ENCODE assay signal across 11 mouse cellular contexts in genomic region chr2:131125964-131126815, GRCm38 (mm10). TPM values are rescaled to one million over a fixed set of nuclear protein-coding genes. Genes with fewer than 3 reads are reported as not detected.
DNase-seq lines count a peak whose midpoint lies in the region; ATAC-seq and TF ChIP-seq lines count a peak whose summit lies in the region.
"Had no signal": no experiment of that assay in that cellular context is flagged by ENCODE, and none has a peak within 500 bp of the region (broad histone marks: within the 10 kb centered on the region; RNA-seq: fewer than 3 reads in every experiment).

No protein-coding gene starts in this region.

- H3K9me3 ChIP-seq in forebrain, embryonic 10.5 days = no peaks in the 10 kb centered on the region
- no peaks in the 10 kb centered on the region for H3K9me3 ChIP-seq in forebrain, postnatal 0 days (ENCODE audit: low read length)
- H3K9me3 ChIP-seq in hindbrain, embryonic 12.5 days (replicated peaks) = no peaks in the 10 kb centered on the region
- no peaks in the 10 kb centered on the region for H3K9me3 ChIP-seq in midbrain, embryonic 15.5 days

- peaks cover 37% of the 10 kb centered on the region for H3K4me1 ChIP-seq in forebrain, embryonic 10.5 days
- no peaks in the 10 kb centered on the region for H3K4me1 ChIP-seq in forebrain, postnatal 0 days (ENCODE audit: insufficient read depth)
- H3K4me1 ChIP-seq in hindbrain, embryonic 12.5 days = peaks cover 20% of the 10 kb centered on the region
- H3K4me1 ChIP-seq in midbrain, embryonic 15.5 days = peaks cover 9% of the 10 kb centered on the region

- DNase-seq in forebrain, embryonic 10.5 days (ENCODE audit: extremely low spot score, low spot score) = no peak
- DNase-seq in forebrain, postnatal 0 days = no peak
- no peak for DNase-seq in left cerebral cortex, adult 2 months (ENCODE audit: extremely low spot score in 1 of 2, low spot score in 2 of 2)
- no peak for DNase-seq in left cerebral cortex, postnatal 4 days
- no peak for DNase-seq in right cerebral cortex, postnatal 36 days (ENCODE audit: low spot score in 2 of 2)
- no peak for DNase-seq in cerebellum, postnatal 36 days
- DNase-seq: right cerebral cortex, adult 18-20 months had no signal

- H3K27me3 ChIP-seq in forebrain, embryonic 10.5 days (ENCODE audit: poor library complexity, severe bottlenecking) = peaks cover 28% of the 10 kb centered on the region
- H3K27me3 ChIP-seq in forebrain, postnatal 0 days (ENCODE audit: insufficient read depth, low read length) = no peaks in the 10 kb centered on the region
- H3K27me3 ChIP-seq in hindbrain, embryonic 12.5 days = 0 out of 2 replicates have a peak, but pooled peaks cover 3% of the 10 kb centered on the region
- no peaks in the 10 kb centered on the region for H3K27me3 ChIP-seq in midbrain, embryonic 15.5 days (replicated peaks)

- no peak overlapping the region for H3K9ac ChIP-seq in forebrain, postnatal 0 days
- no peak overlapping the region for H3K9ac ChIP-seq in hindbrain, embryonic 12.5 days
- H3K9ac ChIP-seq in midbrain, embryonic 15.5 days = no peak overlapping the region

- intact Hi-C loops in left cerebral cortex, adult 2 months (cut with DNase I) = no loop called here
- intact Hi-C loops in left cerebral cortex, postnatal 4 days (cut with DNase I) = no loop called here

- H3K36me3 ChIP-seq in forebrain, embryonic 10.5 days (replicated peaks) = no peaks in the 10 kb centered on the region
- no peaks in the 10 kb centered on the region for H3K36me3 ChIP-seq in forebrain, postnatal 0 days (ENCODE audit: insufficient read depth)
- no peaks in the 10 kb centered on the region for H3K36me3 ChIP-seq in hindbrain, embryonic 12.5 days
- H3K36me3 ChIP-seq in midbrain, embryonic 15.5 days (replicated peaks) = no peaks in the 10 kb centered on the region

- no peak for TF ChIP-seq CTCF in forebrain, postnatal 0 days (IDR thresholded peaks at IDR 0.05; ENCODE audit: low read depth)
- TF ChIP-seq CTCF in left cerebral cortex, adult 2 months (IDR thresholded peaks at IDR 0.05) = no peak

- no peak for ATAC-seq in forebrain, postnatal 0 days
- ATAC-seq in hindbrain, embryonic 12.5 days (ENCODE audit: low FRiP score) = peak; percentile 32
- 0 out of 2 replicates have a peak, but pooled peaks have one; percentile 42 for ATAC-seq in midbrain, embryonic 15.5 days (replicated peaks)

- peak overlapping the region; percentile 65 for H3K4me3 ChIP-seq in forebrain, embryonic 10.5 days
- H3K4me3 ChIP-seq in forebrain, postnatal 0 days (ENCODE audit: low read depth, low read length) = no peak overlapping the region
- H3K4me3 ChIP-seq in left cerebral cortex, adult 2 months = no peak overlapping the region
- H3K4me3 ChIP-seq in hindbrain, embryonic 12.5 days = no peak overlapping the region
- no peak overlapping the region for H3K4me3 ChIP-seq in midbrain, embryonic 15.5 days

- WGBS in forebrain, embryonic 10.5 days = 39% methylated on average over 9 of the region's 9 CpGs
- WGBS in forebrain, postnatal 0 days = 52% methylated on average over 9 of the region's 9 CpGs
- WGBS in hindbrain, embryonic 12.5 days = 34% methylated on average over 9 of the region's 9 CpGs
- 49% methylated on average over 9 of the region's 9 CpGs for WGBS in midbrain, embryonic 15.5 days

- H3K4me2 ChIP-seq in forebrain, postnatal 0 days (ENCODE audit: low read depth) = no peak overlapping the region
- H3K4me2 ChIP-seq in hindbrain, embryonic 12.5 days (replicated peaks) = no peak overlapping the region
- H3K4me2 ChIP-seq in midbrain, embryonic 15.5 days = no peak overlapping the region

- H3K27ac ChIP-seq in forebrain, embryonic 10.5 days = peak overlapping the region; percentile 91
- H3K27ac ChIP-seq in forebrain, postnatal 0 days (ENCODE audit: low read depth, low read length) = no peak overlapping the region
- H3K27ac ChIP-seq in left cerebral cortex, adult 2 months = peak overlapping the region; percentile 61; the same call in 1 of the 2 replicates
- 0 out of 2 replicates have a peak overlapping the region, but pooled peaks have one; percentile 2 for H3K27ac ChIP-seq in hindbrain, embryonic 12.5 days
- H3K27ac ChIP-seq in midbrain, embryonic 15.5 days = no peak overlapping the region

RNA-seq across cellular contexts. Expression of gene Hspa12b, which starts 0.9 kb away (rescaled TPM):
- polyA plus RNA-seq in forebrain, embryonic 10.5 days (2016; fragmentation: Nextera tagmentation; extraction: Ambion mirVana) = 8.4 and 8.7 TPM in 2 replicates
- total RNA-seq in forebrain, postnatal 0 days (2014; rRNA removed) = 5.3 and 6.3 TPM in 2 replicates
- 2.2 and 2.4 TPM in 2 replicates for polyA plus RNA-seq in forebrain, postnatal 0 days (2015; fragmentation: Nextera tagmentation; extraction: Ambion mirVana)
- 10 to 100 TPM; 10.1 to 12.8 TPM for total RNA-seq in left cerebral cortex, adult 2 months (2021)
- total RNA-seq in left cerebral cortex, postnatal 4 days (2021) = 1 to 10 TPM; 9.0 to 9.7 TPM
- polyA plus RNA-seq in hindbrain, embryonic 12.5 days (2016; fragmentation: Nextera tagmentation; extraction: Ambion mirVana) = 8.6 and 8.9 TPM in 2 replicates
- polyA plus RNA-seq in midbrain, embryonic 15.5 days (2015; fragmentation: Nextera tagmentation; extraction: Ambion mirVana) = 4.4 and 4.6 TPM in 2 replicates

RNA-seq across cellular contexts. Expression of gene Gm11037, which starts 7.1 kb away (rescaled TPM):
- not detected in 2 replicates for polyA plus RNA-seq in forebrain, embryonic 10.5 days (2016; fragmentation: Nextera tagmentation; extraction: Ambion mirVana)
- total RNA-seq in forebrain, postnatal 0 days (2014; rRNA removed) = not detected in 2 replicates
- polyA plus RNA-seq in forebrain, postnatal 0 days (2015; fragmentation: Nextera tagmentation; extraction: Ambion mirVana) = not detected in 2 replicates
- not detected for total RNA-seq in left cerebral cortex, adult 2 months (2021)
- total RNA-seq in left cerebral cortex, postnatal 4 days (2021) = not detected
- polyA plus RNA-seq in hindbrain, embryonic 12.5 days (2016; fragmentation: Nextera tagmentation; extraction: Ambion mirVana) = not detected in 2 replicates
- not detected in 2 replicates for polyA plus RNA-seq in midbrain, embryonic 15.5 days (2015; fragmentation: Nextera tagmentation; extraction: Ambion mirVana)
- polyA plus RNA-seq: forebrain, embryonic 14.5 days; thymus, postnatal 0 days had no signal

RNA-seq across cellular contexts. Expression of gene 1700037H04Rik, which starts 33.7 kb away (rescaled TPM):
- 128 and 129 TPM in 2 replicates for polyA plus RNA-seq in forebrain, embryonic 10.5 days (2016; fragmentation: Nextera tagmentation; extraction: Ambion mirVana)
- total RNA-seq in forebrain, postnatal 0 days (2014; rRNA removed) = 47.2 and 95.0 TPM in 2 replicates
- 94.0 and 96.2 TPM in 2 replicates for polyA plus RNA-seq in forebrain, postnatal 0 days (2015; fragmentation: Nextera tagmentation; extraction: Ambion mirVana)
- 10 to 100 TPM; 63.7 to 76.7 TPM for total RNA-seq in left cerebral cortex, adult 2 months (2021)
- 10 to 100 TPM; 57.3 to 59.2 TPM for total RNA-seq in left cerebral cortex, postnatal 4 days (2021)
- polyA plus RNA-seq in hindbrain, embryonic 12.5 days (2016; fragmentation: Nextera tagmentation; extraction: Ambion mirVana) = 87.4 and 89.7 TPM in 2 replicates
- polyA plus RNA-seq in midbrain, embryonic 15.5 days (2015; fragmentation: Nextera tagmentation; extraction: Ambion mirVana) = 71.2 and 81.5 TPM in 2 replicates

RNA-seq across cellular contexts. Expression of gene Siglec1, which starts 39.6 kb away (rescaled TPM):
- 0.09 and 0.12 TPM in 2 replicates for polyA plus RNA-seq in forebrain, embryonic 10.5 days (2016; fragmentation: Nextera tagmentation; extraction: Ambion mirVana)
- total RNA-seq in forebrain, postnatal 0 days (2014; rRNA removed) = 0.62 and 1.7 TPM in 2 replicates
- polyA plus RNA-seq in forebrain, postnatal 0 days (2015; fragmentation: Nextera tagmentation; extraction: Ambion mirVana) = 0.18 and 0.19 TPM in 2 replicates
- under 1 TPM; 0.44 to 0.45 TPM for total RNA-seq in left cerebral cortex, adult 2 months (2021)
- total RNA-seq in left cerebral cortex, postnatal 4 days (2021) = under 1 TPM; 0.56 to 0.85 TPM
- 0.08 and 0.20 TPM in 2 replicates for polyA plus RNA-seq in hindbrain, embryonic 12.5 days (2016; fragmentation: Nextera tagmentation; extraction: Ambion mirVana)
- polyA plus RNA-seq in midbrain, embryonic 15.5 days (2015; fragmentation: Nextera tagmentation; extraction: Ambion mirVana) = 0.27 and 0.59 TPM in 2 replicates

RNA-seq across cellular contexts. Expression of gene Cenpb, which starts 53.7 kb away (rescaled TPM):
- 8.9 and 10.0 TPM in 2 replicates for polyA plus RNA-seq in forebrain, embryonic 10.5 days (2016; fragmentation: Nextera tagmentation; extraction: Ambion mirVana)
- total RNA-seq in forebrain, postnatal 0 days (2014; rRNA removed) = 113 and 120 TPM in 2 replicates
- polyA plus RNA-seq in forebrain, postnatal 0 days (2015; fragmentation: Nextera tagmentation; extraction: Ambion mirVana) = 13.0 and 17.9 TPM in 2 replicates
- 10 to 100 TPM; 65.3 to 69.8 TPM for total RNA-seq in left cerebral cortex, adult 2 months (2021)
- 100 to 1,000 TPM; 103 to 108 TPM for total RNA-seq in left cerebral cortex, postnatal 4 days (2021)
- 18.3 and 18.5 TPM in 2 replicates for polyA plus RNA-seq in hindbrain, embryonic 12.5 days (2016; fragmentation: Nextera tagmentation; extraction: Ambion mirVana)
- polyA plus RNA-seq in midbrain, embryonic 15.5 days (2015; fragmentation: Nextera tagmentation; extraction: Ambion mirVana) = 16.0 and 16.4 TPM in 2 replicates

Comparison
In these comparisons a context has a peak if more than half of its experiments do, and no peak if none do; other contexts are left out.
1. H3K27ac ChIP-seq: peak in forebrain, embryonic 10.5 days (single experiment), left cerebral cortex, adult 2 months (single experiment) and hindbrain, embryonic 12.5 days (single experiment); none in forebrain, postnatal 0 days (single experiment) and midbrain, embryonic 15.5 days (single experiment).